Mouse (Mus musculus) olfactory bulb, adult 2 months (tissue): ENCODE measurements around the gene Atp1b2.

Experiments used
- CTCF ChIP-seq: fragments of 200-500 bp; IDR thresholded peaks from 2 replicates; pipeline ENCODE4 v1.5.1; 2012; ENCODE audit warnings: low read depth, mild to moderate bottlenecking, low read length, moderate library complexity; ENCODE audit not compliant: insufficient read depth
- POLR2A ChIP-seq: fragments of 200-500 bp; IDR thresholded peaks from 2 replicates; pipeline ENCODE4 v1.6.1; 2012; ENCODE audit warnings: mild to moderate bottlenecking, low read depth, low read length, moderate library complexity; ENCODE audit not compliant: insufficient read depth

DNA sequence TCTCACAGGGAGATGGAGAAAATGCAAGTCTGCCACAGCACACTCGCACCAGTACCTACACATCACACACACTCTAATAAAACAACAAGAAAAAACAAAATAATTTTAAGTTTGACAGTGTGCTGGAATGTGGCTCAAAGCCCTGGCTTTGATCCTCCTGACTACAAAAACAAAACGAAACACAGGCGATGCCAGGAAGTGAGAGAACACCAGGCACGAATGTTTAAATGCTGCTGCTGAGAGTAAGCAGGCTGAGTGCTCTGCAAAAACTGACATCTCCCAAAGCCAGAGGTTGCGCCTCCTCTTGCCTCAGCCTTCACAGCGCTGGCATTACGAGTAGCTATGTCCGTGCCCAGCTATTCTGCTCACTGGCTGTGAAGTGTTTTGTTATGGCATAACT lies 40.6 kb downstream of the Atp1b2 start:
- TF ChIP-seq CTCF (no peak), POLR2A (no peak)
